Mouse (Mus musculus) yolk sac, embryonic 10.5 days (tissue): ENCODE measurements around the gene Alk.

Experiments
- DNase-seq: peaks from one replicate; pipeline ENCODE4 v3.0.0-alpha.2; 2017; ENCODE audit warnings: low spot score

The Alk gene

GRCm38 (mm10) chr17:71973704-71974103 is 630.7 kb downstream of the Alk start:
- no peak for DNase-seq

- DNase-seq, result no peak
Measured at GRCm38 (mm10) chr17:71967356-71967755, 637.1 kb downstream of the Alk start.

- no peak for DNase-seq
Measured at GRCm38 (mm10) chr17:71965733-71966606, 638.5 kb downstream of the Alk start.

GRCm38 (mm10) chr17:71964610-71965009 is 639.8 kb downstream of the Alk start:
- DNase-seq, result no peak

GRCm38 (mm10) chr17:71962746-71963145 is 641.7 kb downstream of the Alk start:
- DNase-seq, result no peak

- peak; percentile 4 for DNase-seq
Measured at GRCm38 (mm10) chr17:71955011-71955410, 649.4 kb downstream of the Alk start.

GRCm38 (mm10) chr17:71954217-71954844 is 650.1 kb downstream of the Alk start:
- DNase-seq, result no peak

- DNase-seq, result no peak
Measured at GRCm38 (mm10) chr17:71950968-71951367, 653.5 kb downstream of the Alk start.

GRCm38 (mm10) chr17:71948687-71949086 is 655.7 kb downstream of the Alk start:
- DNase-seq, result no peak

- DNase-seq, result no peak
Measured at GRCm38 (mm10) chr17:71947452-71947851, 657.0 kb downstream of the Alk start.

- no peak for DNase-seq
Measured at GRCm38 (mm10) chr17:71944020-71944419, 660.4 kb downstream of the Alk start.

GRCm38 (mm10) chr17:71942052-71942451 is 662.4 kb downstream of the Alk start:
- DNase-seq, result no peak

- no peak for DNase-seq
Measured at GRCm38 (mm10) chr17:71941436-71941835, 663.0 kb downstream of the Alk start.

- no peak for DNase-seq
Measured at GRCm38 (mm10) chr17:71936681-71937080, 667.7 kb downstream of the Alk start.

- DNase-seq, result no peak
Measured at GRCm38 (mm10) chr17:71935837-71936236, 668.6 kb downstream of the Alk start.

- no peak for DNase-seq
Measured at GRCm38 (mm10) chr17:71935336-71935735, 669.1 kb downstream of the Alk start.

GRCm38 (mm10) chr17:71914941-71915340 is 689.5 kb downstream of the Alk start:
- DNase-seq, result no peak

GRCm38 (mm10) chr17:71914541-71914940 is 689.9 kb downstream of the Alk start:
- no peak for DNase-seq

- DNase-seq, result no peak
Measured at GRCm38 (mm10) chr17:71913188-71913587, 691.2 kb downstream of the Alk start.

- no peak for DNase-seq
Measured at GRCm38 (mm10) chr17:71909107-71909506, 695.3 kb downstream of the Alk start.

GRCm38 (mm10) chr17:71881369-71881768 is 723.1 kb downstream of the Alk start:
- no peak for DNase-seq

- DNase-seq, result no peak
Measured at GRCm38 (mm10) chr17:71875492-71875891, 728.9 kb downstream of the Alk start.

- DNase-seq, result no peak
Measured at GRCm38 (mm10) chr17:71874795-71875194, 729.6 kb downstream of the Alk start.
